Mouse (Mus musculus) ES-Bruce4 (cell line): Measurements from ENCODE around the gene Ctbp2.

Experiments used
- CTCF ChIP-seq: IDR thresholded peaks from one replicate; pipeline ENCODE4 v1.8.1; 2011; ENCODE audit warnings: low read depth, low read length
- EP300 ChIP-seq: IDR thresholded peaks from 2 replicates; pipeline ENCODE4 v1.6.1; 2011; ENCODE audit warnings: low read depth, low read length; ENCODE audit not compliant: insufficient read depth

GRCm38 (mm10) chr7:133050681-133051080, 73.5 kb downstream of the Ctbp2 start:
- TF ChIP-seq EP300 (no peak), CTCF (no peak)
